Mouse (Mus musculus) stomach, embryonic 16.5 days (tissue): Measurements from ENCODE around the gene Gng10. TPM values are rescaled to one million over a fixed set of nuclear protein-coding genes. Genes with fewer than 3 reads are reported as not detected.

ENCODE experiments used
- ATAC-seq: fragments of 200-750 bp; cut with Nextera tagmentation; 2 replicates; pipeline ENCODE4 v1.8.0; 2017; ENCODE audit warnings: moderate number of reproducible peaks, moderate TSS enrichment; ENCODE audit not compliant: insufficient read depth, low FRiP score
- H3K27ac ChIP-seq: fragments of 300-500 bp; sonication (generic); 2 replicates; pipeline ENCODE4 v1.5.1; 2014; ENCODE audit warnings: low read length
- H3K27me3 ChIP-seq: fragments of 300-500 bp; sonication (generic); 2 replicates; pipeline ENCODE4 v1.6.1; 2014; ENCODE audit warnings: low read length, control low read depth, mixed read lengths; ENCODE audit not compliant: control insufficient read depth, insufficient read depth
- H3K36me3 ChIP-seq: fragments of 300-500 bp; sonication (generic); 2 replicates; pipeline ENCODE4 v1.6.1; 2014; ENCODE audit warnings: low read length; ENCODE audit not compliant: control insufficient read depth, insufficient read depth
- H3K4me1 ChIP-seq: fragments of 300-500 bp; sonication (generic); 2 replicates; pipeline ENCODE4 v1.6.1; 2014; ENCODE audit warnings: low read length, control low read depth, mixed read lengths; ENCODE audit not compliant: control insufficient read depth, insufficient read depth
- H3K4me2 ChIP-seq: fragments of 300-500 bp; sonication (generic); 2 replicates; pipeline ENCODE4 v1.6.1; 2014; ENCODE audit warnings: low read depth, low read length, mixed read lengths
- H3K4me3 ChIP-seq: fragments of 300-500 bp; sonication (generic); replicated peaks from 2 replicates; pipeline ENCODE4 v1.5.1; 2014; ENCODE audit warnings: mild to moderate bottlenecking, low read length
- H3K9ac ChIP-seq: fragments of 300-500 bp; sonication (generic); 2 replicates; pipeline ENCODE4 v1.6.1; 2014; ENCODE audit warnings: low read length
- H3K9me3 ChIP-seq: fragments of 300-500 bp; sonication (generic); replicated peaks from 2 replicates; pipeline ENCODE4 v1.6.1; 2016; ENCODE audit warnings: low read length, control low read depth; ENCODE audit not compliant: control insufficient read depth
- WGBS: fragments of 180-500 bp; shearing (Covaris S2); extraction: QIAGEN DNeasy Blood & Tissue Kit; methylation state at CpG from one replicate; pipeline ENCODE4 v1.1.7; 2014; 5-methylcytosine and 5-hydroxymethylcytosine counted together
- polyA plus RNA-seq: library from polyadenylated mRNA; unstranded; fragments of >200 nt; fragmentation: Nextera tagmentation; extraction: Ambion mirVana; gene quantifications from 2 replicates; pipeline ENCODE4 v1.2.1, GENCODE M21; 2015

Gng10 gene
- polyA plus RNA-seq, result 127 and 147 TPM in 2 replicates

- peaks cover 9% of the 10 kb centered on the region; the same call in 1 of the 2 replicates for H3K4me1 ChIP-seq
- peak within 1 kb of the TSS; percentile 77 for H3K4me3 ChIP-seq
- H3K9ac ChIP-seq, result peak within 1 kb of the TSS; percentile 93
- peak; percentile 89 for ATAC-seq
- 9% methylated on average over 76 of the region's 76 CpGs for WGBS
- peak within 1 kb of the TSS; percentile 56 for H3K4me2 ChIP-seq
- H3K36me3 ChIP-seq, result no peaks in the 10 kb centered on the region
- no peaks in the 10 kb centered on the region for H3K27me3 ChIP-seq
- peak within 1 kb of the TSS; percentile 62; the same call in 1 of the 2 replicates for H3K27ac ChIP-seq
- H3K9me3 ChIP-seq, result no peaks in the 10 kb centered on the region
Observed at GRCm38 (mm10) chr4:59034918-59035785, at the start of gene Gng10. TSS of gene Gng10 (plus strand) at chr4:59035088.

GRCm38 (mm10) chr4:58985157-58985648 lies 49.7 kb upstream of the Gng10 start:
- Histone ChIP-seq H3K4me2 (peak overlapping the region; percentile 17; the same call in 1 of the 2 replicates), H3K9me3 (no peaks in the 10 kb centered on the region), H3K4me1 (peaks cover 14% of the 10 kb centered on the region), H3K27me3 (no peaks in the 10 kb centered on the region), H3K27ac (peak overlapping the region; percentile 64), H3K9ac (no peak overlapping the region), H3K36me3 (0 out of 2 replicates have a peak, but pooled peaks cover 3% of the 10 kb centered on the region), H3K4me3 (peak overlapping the region; percentile 20; the same call in 1 of the 2 replicates)
- ATAC-seq, result peak; percentile 81
- 17% methylated on average over 7 of the region's 7 CpGs for WGBS

GRCm38 (mm10) chr4:58986540-58987190 lies 48.2 kb upstream of the Gng10 start, which contains the start of gene Ptgr1:
TSS of gene Ptgr1 (minus strand) at chr4:58987119.
- peak within 1 kb of the TSS; percentile 76 for H3K4me3 ChIP-seq
- H3K4me1 ChIP-seq, result peaks cover 14% of the 10 kb centered on the region
- peak; percentile 84 for ATAC-seq
- no peaks in the 10 kb centered on the region for H3K9me3 ChIP-seq
- no peaks in the 10 kb centered on the region for H3K27me3 ChIP-seq
- H3K36me3 ChIP-seq, result no peaks in the 10 kb centered on the region
- peak within 1 kb of the TSS; percentile 88 for H3K27ac ChIP-seq
- H3K4me2 ChIP-seq, result peak within 1 kb of the TSS; percentile 70
- peak within 1 kb of the TSS; percentile 83 for H3K9ac ChIP-seq
- 1% methylated on average over 28 of the region's 28 CpGs for WGBS

- Histone ChIP-seq H3K9me3 (no peaks in the 10 kb centered on the region), H3K9ac (no peak overlapping the region), H3K4me2 (no peak overlapping the region), H3K27ac (no peak overlapping the region), H3K36me3 (no peaks in the 10 kb centered on the region), H3K4me3 (no peak overlapping the region), H3K27me3 (no peaks in the 10 kb centered on the region), H3K4me1 (peaks cover 14% of the 10 kb centered on the region)
- WGBS, result 78% methylated on average over 7 of the region's 7 CpGs
- ATAC-seq, result no peak
Observed at GRCm38 (mm10) chr4:58989303-58989898, 45.5 kb upstream of the Gng10 start.

GRCm38 (mm10) chr4:58990609-58991434 lies 44.1 kb upstream of the Gng10 start:
- H3K27ac ChIP-seq, result no peak overlapping the region
- no peaks in the 10 kb centered on the region for H3K9me3 ChIP-seq
- H3K4me2 ChIP-seq, result no peak overlapping the region
- H3K27me3 ChIP-seq, result no peaks in the 10 kb centered on the region
- no peaks in the 10 kb centered on the region for H3K36me3 ChIP-seq
- no peak for ATAC-seq
- H3K9ac ChIP-seq, result no peak overlapping the region
- H3K4me3 ChIP-seq, result no peak overlapping the region
- peaks cover 10% of the 10 kb centered on the region for H3K4me1 ChIP-seq
- 83% methylated on average over 17 of the region's 17 CpGs for WGBS

- H3K4me3 ChIP-seq, result no peak overlapping the region
- 62% methylated on average over 5 of the region's 5 CpGs for WGBS
- H3K27ac ChIP-seq, result no peak overlapping the region
- no peaks in the 10 kb centered on the region for H3K9me3 ChIP-seq
- peaks cover 10% of the 10 kb centered on the region for H3K4me1 ChIP-seq
- no peaks in the 10 kb centered on the region for H3K27me3 ChIP-seq
- H3K4me2 ChIP-seq, result no peak overlapping the region
- H3K36me3 ChIP-seq, result no peaks in the 10 kb centered on the region
- H3K9ac ChIP-seq, result no peak overlapping the region
- ATAC-seq, result no peak
Observed at GRCm38 (mm10) chr4:58992195-58992594, 42.7 kb upstream of the Gng10 start.

- H3K36me3 ChIP-seq, result no peaks in the 10 kb centered on the region
- H3K27ac ChIP-seq, result peak within 1 kb of the TSS; percentile 65
- ATAC-seq, result no peak
- no peak within 1 kb of the TSS for H3K4me3 ChIP-seq
- H3K9me3 ChIP-seq, result no peaks in the 10 kb centered on the region
- H3K4me2 ChIP-seq, result peak within 1 kb of the TSS; percentile 32; the same call in 1 of the 2 replicates
- H3K4me1 ChIP-seq, result peaks cover 10% of the 10 kb centered on the region; the same call in 1 of the 2 replicates
- 47% methylated on average over 4 of the region's 4 CpGs for WGBS
- no peak within 1 kb of the TSS for H3K9ac ChIP-seq
- no peaks in the 10 kb centered on the region for H3K27me3 ChIP-seq
Observed at GRCm38 (mm10) chr4:58994762-58995161, 40.1 kb upstream of the Gng10 start, which contains the start of gene Dnajc25. TSS of gene Dnajc25 (plus strand) at chr4:58995062.

- ATAC-seq, result peak; percentile 78; the same call in 1 of the 2 replicates
- H3K27me3 ChIP-seq, result no peaks in the 10 kb centered on the region
- H3K36me3 ChIP-seq, result no peaks in the 10 kb centered on the region
- H3K9ac ChIP-seq, result no peak overlapping the region
- H3K4me1 ChIP-seq, result peaks cover 10% of the 10 kb centered on the region; the same call in 1 of the 2 replicates
- WGBS, result 39% methylated on average over 8 of the region's 8 CpGs
- H3K27ac ChIP-seq, result peak overlapping the region; percentile 65
- H3K4me2 ChIP-seq, result peak overlapping the region; percentile 32; the same call in 1 of the 2 replicates
- no peak overlapping the region for H3K4me3 ChIP-seq
- no peaks in the 10 kb centered on the region for H3K9me3 ChIP-seq
Observed at GRCm38 (mm10) chr4:58995251-58995693, 39.6 kb upstream of the Gng10 start.
